Mouse (Mus musculus): ENCODE measurements around the gene Gsg1l2.

The Gsg1l2 gene

DNA sequence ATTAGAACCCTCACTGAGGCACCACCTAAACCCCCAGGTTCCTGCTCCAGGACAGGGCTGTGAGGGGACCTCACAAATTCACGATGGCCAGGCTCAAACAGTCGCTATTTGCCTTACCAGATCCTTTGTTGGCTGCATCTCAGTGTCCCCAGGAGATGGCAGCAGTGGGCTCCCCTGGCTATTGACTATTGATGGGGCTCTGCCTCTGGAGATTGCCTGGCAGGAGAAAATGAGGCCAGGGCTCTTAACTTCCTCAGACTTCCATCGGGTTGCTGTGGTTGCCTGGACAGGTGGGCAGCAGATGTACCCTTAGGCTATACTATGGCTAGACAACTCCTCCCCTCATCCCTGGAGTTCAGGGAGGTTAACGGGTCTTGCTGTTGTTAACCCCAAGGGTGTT is 45.8 kb downstream of the Gsg1l2 start:
- DNase-seq, result no peak

DNA sequence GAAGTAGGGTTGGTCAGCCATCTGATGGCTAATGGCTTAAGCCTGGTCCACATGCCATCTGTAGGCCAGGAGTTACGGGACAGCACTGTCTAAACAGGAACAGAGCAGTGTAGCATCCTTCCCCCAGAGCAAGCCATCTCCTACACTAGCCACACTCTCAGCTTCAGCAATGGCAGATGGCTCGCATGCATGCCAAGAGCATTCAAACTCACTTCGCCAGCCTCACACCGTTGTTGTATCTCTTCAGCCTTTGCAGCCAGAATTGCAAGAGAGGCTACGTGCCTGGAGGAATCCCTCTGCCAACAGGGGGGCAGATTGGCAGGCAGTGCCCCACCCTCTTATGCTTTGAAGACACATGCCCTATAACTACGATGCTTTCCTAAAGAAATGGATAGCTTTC is 47.2 kb downstream of the Gsg1l2 start:
- peak; percentile 10 for DNase-seq

GRCm38 (mm10) chr11:67828360-67829059 is 54.1 kb downstream of the Gsg1l2 start:
- DNase-seq, result no peak

- DNase-seq, result no peak
These were observed 55.1 kb downstream of the Gsg1l2 start for GRCm38 (mm10) chr11:67829530-67829929.

DNA sequence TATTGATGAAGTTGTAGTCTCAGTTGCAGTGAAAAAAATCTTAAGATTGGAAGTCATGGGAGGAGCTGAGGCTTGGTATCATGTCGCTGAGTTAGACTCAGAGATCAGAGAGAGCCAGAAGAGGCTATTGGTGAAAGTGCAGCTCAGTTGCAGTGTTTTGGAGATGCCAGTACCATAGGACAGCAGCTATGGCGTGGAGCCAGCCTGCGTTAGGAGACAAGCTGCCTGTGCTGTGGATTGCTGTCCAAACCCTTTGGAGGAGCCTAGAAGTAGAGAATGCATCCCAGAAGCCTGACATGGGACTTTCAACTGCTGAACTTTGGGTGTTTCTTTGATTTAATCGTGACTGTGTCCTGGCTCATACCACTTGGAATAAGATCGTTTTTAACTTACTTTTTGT is 57.4 kb downstream of the Gsg1l2 start:
- no peak for DNase-seq

GRCm38 (mm10) chr11:67835408-67836078 is 61.1 kb downstream of the Gsg1l2 start:
- DNase-seq, result no peak
